Mouse (Mus musculus) heart, adult 2 months (tissue): Measurements from ENCODE around the gene Dgkg. TPM values are rescaled to one million over a fixed set of nuclear protein-coding genes. Genes with fewer than 3 reads are reported as not detected.

Source experiments
- DNase-seq, 2 experiments: peaks; one replicate each; pipeline ENCODE4 v3.0.0; 2021
- H3K27ac ChIP-seq: fragments of 200-600 bp; 2 replicates; pipeline ENCODE4 v1.8.1; 2022
- H3K27me3 ChIP-seq: fragments of 200-500 bp; 2 replicates; pipeline ENCODE4 v1.6.1; 2012; ENCODE audit warnings: mild to moderate bottlenecking, low read length, inconsistent platforms, mixed read lengths; ENCODE audit not compliant: control insufficient read depth, insufficient read depth
- H3K36me3 ChIP-seq: fragments of 200-500 bp; 2 replicates; pipeline ENCODE4 v1.6.1; 2012; ENCODE audit warnings: low read length, inconsistent platforms; ENCODE audit not compliant: control insufficient read depth, insufficient read depth
- H3K4me1 ChIP-seq: fragments of 200-500 bp; 2 replicates; pipeline ENCODE4 v1.6.1; 2011; ENCODE audit warnings: low read length; ENCODE audit not compliant: control insufficient read depth, insufficient read depth
- H3K4me3 ChIP-seq: fragments of 200-600 bp; 2 replicates; pipeline ENCODE4 v1.8.1; 2022
- H3K79me2 ChIP-seq: fragments of 200-500 bp; replicated peaks from 2 replicates; pipeline ENCODE4 v1.6.1; 2012; ENCODE audit warnings: mild to moderate bottlenecking, inconsistent platforms, low read length, moderate library complexity, mixed read lengths; ENCODE audit not compliant: control insufficient read depth, insufficient read depth
- H3K9ac ChIP-seq: fragments of 200-500 bp; 2 replicates; pipeline ENCODE4 v1.6.1; 2012; ENCODE audit warnings: low read depth, mild to moderate bottlenecking, control low read depth, inconsistent platforms, low read length, mixed read lengths
- CTCF ChIP-seq: fragments of 200-600 bp; IDR thresholded peaks from 2 replicates; pipeline ENCODE4 v1.8.1; 2022; ENCODE audit warnings: antibody characterized with exemption, mild to moderate bottlenecking, moderate library complexity
- EP300 ChIP-seq: fragments of 200-500 bp; IDR thresholded peaks from 2 replicates; pipeline ENCODE4 v1.6.1; 2011; ENCODE audit warnings: low read depth, low read length, control low read depth; ENCODE audit not compliant: insufficient read depth
- POLR2A ChIP-seq: fragments of 200-500 bp; IDR thresholded peaks from 2 replicates; pipeline ENCODE4 v1.6.1; 2011; ENCODE audit warnings: mild to moderate bottlenecking, low read depth, low read length, control low read depth; ENCODE audit not compliant: insufficient read depth
- WGBS: fragments of 180-500 bp; shearing (Covaris S2); methylation state at CpG from one replicate; pipeline ENCODE4 v1.1.7; 2018; 5-methylcytosine and 5-hydroxymethylcytosine counted together
- intact Hi-C: fragments of 180-260 bp; cut with DNase I; formaldehyde crosslinking; loops from one replicate; pipeline ENCODE4 v1.15.1; 2025
- polyA plus RNA-seq: library from polyadenylated mRNA; depleted of rRNA; stranded (reverse); fragments of >200 nt; gene quantifications from 2 replicates; pipeline ENCODE4 v1.2.3, GENCODE M21; 2012
- total RNA-seq, 2 experiments: library from RNA; stranded (reverse); gene quantifications; 2 replicates each; pipeline ENCODE4 v1.2.3; 2021

The Dgkg gene
- total and polyA plus RNA-seq, 3 experiments = 0.25 to 0.96 (median 0.39) TPM

DNA sequence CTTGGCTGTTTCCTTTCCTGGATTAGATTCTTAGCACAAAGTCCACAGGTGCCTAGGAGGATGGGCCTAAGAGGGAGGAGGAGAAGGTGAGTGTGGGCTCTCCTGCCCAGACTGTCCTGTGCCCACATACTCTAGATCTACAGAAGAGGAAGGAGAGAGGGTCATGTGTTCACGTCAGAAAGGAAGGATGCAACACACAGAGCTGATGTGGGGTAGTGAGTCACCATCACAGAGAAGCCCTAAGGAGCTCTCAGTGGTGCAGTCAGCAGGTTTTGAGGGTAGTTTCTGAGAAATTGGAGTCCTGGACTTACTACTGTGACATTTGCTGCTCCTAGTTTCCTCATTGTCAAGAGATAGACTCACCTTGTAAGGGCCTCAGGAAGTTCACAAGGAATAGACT lies 196.1 kb downstream of the Dgkg start:
- no peak for TF ChIP-seq CTCF
- TF ChIP-seq EP300 = no peak
- no peak for TF ChIP-seq POLR2A
- H3K4me1 ChIP-seq = no peaks in the 10 kb centered on the region
- H3K36me3 ChIP-seq = no peaks in the 10 kb centered on the region
- no peaks in the 10 kb centered on the region for H3K27me3 ChIP-seq
- H3K4me3 ChIP-seq = no peak overlapping the region
- H3K27ac ChIP-seq = no peak overlapping the region
- 57% methylated on average over 1 of the region's 1 CpGs for WGBS
- intact Hi-C loops = no loop called here
- no peaks in the 10 kb centered on the region for H3K79me2 ChIP-seq
- no peak for DNase-seq
- H3K9ac ChIP-seq = no peak overlapping the region

DNA sequence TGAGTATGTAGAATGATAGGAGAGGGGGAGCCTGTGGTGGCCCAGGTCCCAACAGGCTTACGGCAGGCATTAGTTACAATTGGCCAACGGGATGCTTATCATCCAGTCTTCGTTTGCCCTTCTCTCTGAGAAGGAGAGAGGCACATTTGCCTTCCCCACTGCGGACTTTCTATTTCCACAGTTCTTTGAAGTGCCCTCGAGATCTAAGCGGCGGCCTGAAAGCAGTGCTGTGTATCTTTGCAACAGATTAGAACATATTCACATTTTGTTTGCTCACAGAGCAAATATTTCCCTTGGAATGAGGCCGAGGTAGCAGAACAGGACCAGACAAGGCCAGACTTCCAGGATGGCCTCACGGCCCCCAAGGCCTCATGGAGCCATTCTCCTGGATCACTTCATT lies 204.9 kb downstream of the Dgkg start:
- Histone ChIP-seq H3K4me1 (no peaks in the 10 kb centered on the region), H3K27ac (no peak overlapping the region), H3K79me2 (no peaks in the 10 kb centered on the region), H3K9ac (no peak overlapping the region), H3K27me3 (no peaks in the 10 kb centered on the region), H3K4me3 (no peak overlapping the region), H3K36me3 (no peaks in the 10 kb centered on the region)
- DNase-seq = no peak
- TF ChIP-seq EP300 (no peak), CTCF (no peak), POLR2A (no peak)
- intact Hi-C loops = no loop called here
- 59% methylated on average over 9 of the region's 9 CpGs for WGBS

DNA sequence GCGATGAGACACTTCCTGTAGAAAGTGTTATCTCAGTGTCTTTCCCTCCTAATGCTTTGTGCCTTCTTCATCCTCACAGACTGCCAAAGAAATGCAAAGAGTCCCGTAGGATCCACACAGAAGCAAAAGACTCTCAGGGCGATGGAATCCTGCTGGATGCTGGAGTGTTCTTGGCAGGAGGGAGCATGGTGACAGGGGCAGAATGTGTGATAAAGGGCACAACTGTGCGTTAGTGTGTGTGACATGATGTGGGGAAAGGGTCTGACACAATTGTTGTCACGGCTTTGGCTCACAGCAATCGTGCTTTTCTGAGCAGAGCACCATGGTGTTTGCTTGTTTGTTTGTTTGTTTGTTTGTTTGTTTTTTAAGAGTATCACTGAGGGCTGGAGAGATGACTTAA lies 208.9 kb downstream of the Dgkg start:
- no peak overlapping the region for H3K9ac ChIP-seq
- WGBS = 32% methylated on average over 6 of the region's 6 CpGs
- H3K4me3 ChIP-seq = no peak overlapping the region
- no peak for TF ChIP-seq CTCF
- no peak for TF ChIP-seq EP300
- TF ChIP-seq POLR2A = no peak
- intact Hi-C loops = no loop called here
- no peak for DNase-seq
- no peaks in the 10 kb centered on the region for H3K79me2 ChIP-seq
- H3K4me1 ChIP-seq = no peaks in the 10 kb centered on the region
- H3K36me3 ChIP-seq = no peaks in the 10 kb centered on the region
- no peak overlapping the region for H3K27ac ChIP-seq
- no peaks in the 10 kb centered on the region for H3K27me3 ChIP-seq

DNA sequence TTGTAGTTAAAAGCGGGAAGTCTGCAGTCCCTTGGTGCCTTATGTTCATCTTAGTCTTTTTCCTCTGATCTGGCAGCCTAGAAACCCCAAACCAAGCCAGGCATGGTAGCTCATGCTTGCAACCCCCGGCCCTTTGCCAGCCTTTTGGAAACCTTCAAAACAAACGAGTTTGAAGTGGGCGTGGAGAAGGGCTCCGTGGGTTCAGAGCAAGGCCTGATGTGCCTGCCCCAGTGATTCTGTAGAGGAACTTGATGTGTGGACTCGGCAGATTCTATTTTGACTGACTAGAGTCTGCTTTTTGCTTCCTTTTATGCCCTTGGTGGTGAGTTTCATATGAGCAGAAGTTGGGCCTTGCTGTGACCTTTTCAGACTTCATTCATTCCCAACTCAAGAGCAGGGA lies 212.2 kb downstream of the Dgkg start:
- TF ChIP-seq EP300 = no peak
- intact Hi-C loops = loop anchor here (5.0 kb wide), 1 partner anchor 58 kb away; no protein-coding TSS in a partner anchor
- Histone ChIP-seq H3K27ac (no peak overlapping the region), H3K27me3 (no peaks in the 10 kb centered on the region), H3K36me3 (no peaks in the 10 kb centered on the region), H3K9ac (no peak overlapping the region), H3K79me2 (no peaks in the 10 kb centered on the region), H3K4me1 (peaks cover 5% of the 10 kb centered on the region), H3K4me3 (no peak overlapping the region)
- WGBS = 72% methylated on average over 6 of the region's 6 CpGs
- DNase-seq = peak in 1 of 2 experiments; percentile 28

DNA sequence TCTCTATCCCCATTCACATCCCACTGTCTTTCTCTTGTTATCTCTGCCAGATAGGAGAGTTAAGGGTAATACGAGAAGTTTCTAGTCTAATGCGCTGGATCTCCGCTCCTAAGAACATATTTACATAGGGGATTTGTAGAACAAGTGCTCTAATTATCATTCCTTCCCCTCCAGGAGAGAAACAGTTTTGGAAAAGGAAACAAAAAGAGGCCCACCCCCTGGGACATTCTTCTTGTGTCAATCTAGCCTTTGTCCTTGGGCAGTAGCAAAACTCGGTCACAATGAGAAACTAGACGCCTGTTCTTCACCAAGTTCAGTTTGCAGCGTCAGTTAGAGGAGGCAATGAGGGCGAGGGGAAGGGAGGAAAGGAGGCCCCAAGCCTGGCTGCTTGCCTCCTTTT lies 214.8 kb downstream of the Dgkg start:
- intact Hi-C loops = loop anchor here (5.0 kb wide), 1 partner anchor 60 kb away; no protein-coding TSS in a partner anchor
- no peak overlapping the region for H3K27ac ChIP-seq
- no peak overlapping the region for H3K4me3 ChIP-seq
- no peak for DNase-seq
- no peaks in the 10 kb centered on the region for H3K36me3 ChIP-seq
- H3K27me3 ChIP-seq = no peaks in the 10 kb centered on the region
- H3K4me1 ChIP-seq = peaks cover 5% of the 10 kb centered on the region
- no peak for TF ChIP-seq POLR2A
- TF ChIP-seq CTCF = no peak
- TF ChIP-seq EP300 = no peak
- H3K79me2 ChIP-seq = no peaks in the 10 kb centered on the region
- 83% methylated on average over 7 of the region's 7 CpGs for WGBS
- no peak overlapping the region for H3K9ac ChIP-seq

DNA sequence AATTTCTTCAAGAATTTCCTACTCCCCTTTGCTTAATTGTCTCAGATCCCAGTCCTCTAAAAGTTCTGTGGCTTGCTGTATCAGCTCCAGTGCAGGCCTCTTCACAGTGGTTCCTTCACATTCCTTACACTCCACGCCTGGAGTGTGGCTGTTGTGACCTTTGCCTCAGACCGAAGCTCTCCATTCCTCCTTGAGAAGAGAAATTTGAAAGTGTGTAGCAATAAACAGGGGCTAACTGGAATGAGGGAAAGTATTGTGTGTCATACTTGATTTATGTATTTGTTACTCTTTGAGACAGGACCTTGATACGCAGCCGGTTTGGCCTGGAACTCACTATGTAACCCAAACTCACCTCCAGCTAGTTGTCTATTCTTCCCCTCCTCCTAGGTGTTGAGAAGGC lies 215.7 kb downstream of the Dgkg start:
- H3K27me3 ChIP-seq = no peaks in the 10 kb centered on the region
- WGBS = 97% methylated on average over 4 of the region's 4 CpGs
- no peak overlapping the region for H3K9ac ChIP-seq
- peaks cover 5% of the 10 kb centered on the region for H3K4me1 ChIP-seq
- no peak overlapping the region for H3K4me3 ChIP-seq
- TF ChIP-seq CTCF (no peak), POLR2A (no peak), EP300 (no peak)
- H3K27ac ChIP-seq = no peak overlapping the region
- H3K79me2 ChIP-seq = no peaks in the 10 kb centered on the region
- H3K36me3 ChIP-seq = no peaks in the 10 kb centered on the region
- intact Hi-C loops = loop anchor here (5.0 kb wide), 1 partner anchor 61 kb away; no protein-coding TSS in a partner anchor
- no peak for DNase-seq
